Mouse (Mus musculus): ENCODE measurements around the gene Gm7714. TPM values are rescaled to one million over a fixed set of nuclear protein-coding genes. Genes with fewer than 3 reads are reported as not detected.
"Not testable (repeated sequence)": the region's sequence is repeated elsewhere in the genome, so short reads cannot be mapped to it uniquely, and the experiment has no call there.

The Gm7714 gene
- total RNA-seq (2021), result not detected

- intact Hi-C loops (cut with DNase I), result no loop called here
- no peak for DNase-seq
Observed at GRCm38 (mm10) chr5:88268619-88269018, at the start of gene Gm7714. Gene Gm7714 (plus strand): TSS chr5:88268919.

DNA sequence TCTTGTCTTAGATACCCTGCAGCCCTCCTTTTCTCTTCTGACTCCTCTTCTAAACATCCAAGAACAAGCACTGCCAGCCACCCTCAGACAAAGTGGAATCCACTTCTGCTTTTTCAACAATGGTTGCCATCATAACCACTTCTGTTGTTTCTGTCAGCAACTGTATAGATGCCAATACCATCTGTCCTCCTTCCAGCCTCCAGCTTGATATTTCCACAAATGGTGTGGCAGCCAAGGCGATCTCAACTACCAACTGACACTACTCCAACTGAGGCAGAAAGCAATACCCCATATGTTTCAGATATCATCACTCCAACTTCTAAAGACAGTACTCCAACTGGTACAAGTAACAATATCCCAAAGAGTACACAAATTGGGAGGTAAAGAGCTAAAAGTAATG is 12.2 kb upstream of the Gm7714 start:
- no peak for DNase-seq
- intact Hi-C loops (cut with DNase I), result no loop called here

GRCm38 (mm10) chr5:88311307-88311706 is 42.6 kb downstream of the Gm7714 start:
- intact Hi-C loops (cut with DNase I); DNase-seq: not testable (repeated sequence)

- no peak for DNase-seq
- intact Hi-C loops (cut with DNase I), result no loop called here
Observed at GRCm38 (mm10) chr5:88317012-88317411, 48.3 kb downstream of the Gm7714 start, which contains the start of gene Prol1. Gene Prol1 (plus strand): TSS chr5:88317312.

Other genes starting within 250 kb of the Gm7714 start
- gene Smr2, start 182.4 kb upstream of the Gm7714 start, total RNA-seq (2021), result not detected
- not detected for gene Gm11116, start 157.4 kb upstream of the Gm7714 start, total RNA-seq (2021)
- not detected for gene Gm11115, start 114.8 kb upstream of the Gm7714 start, total RNA-seq (2021)
- gene Prol1, start 48.4 kb downstream of the Gm7714 start, total RNA-seq (2021), result not detected
- not detected for gene Amtn, start 107.2 kb downstream of the Gm7714 start, total RNA-seq (2021)
- not detected for gene Ambn, start 187.1 kb downstream of the Gm7714 start, total RNA-seq (2021)
- gene Enam, start 219.1 kb downstream of the Gm7714 start, total RNA-seq (2021), result not detected